Mouse (Mus musculus) thymus, adult 2 months (tissue): Measurements from ENCODE around the gene Mogs.

Experiments
- CTCF ChIP-seq: fragments of 200-500 bp; IDR thresholded peaks from 2 replicates; pipeline ENCODE4 v1.5.1; 2012; ENCODE audit warnings: mild to moderate bottlenecking, control low read depth, low read length, moderate library complexity, borderline replicate concordance; ENCODE audit not compliant: control insufficient read depth, poor library complexity, insufficient read depth; ENCODE audit errors: extremely low read depth
- POLR2A ChIP-seq: fragments of 200-500 bp; IDR thresholded peaks from 2 replicates; pipeline ENCODE4 v1.6.1; 2012; ENCODE audit warnings: mild to moderate bottlenecking, low read length, control low read depth, moderate library complexity; ENCODE audit not compliant: control insufficient read depth, poor library complexity, insufficient read depth; ENCODE audit errors: extremely low read depth

GRCm38 (mm10) chr6:83151721-83152120 is 36.4 kb downstream of the Mogs start:
- TF ChIP-seq CTCF (no peak), POLR2A (no peak)
